Mouse (Mus musculus): ENCODE measurements around the gene Sept9.
A peak's percentile ranks its signal among the peaks of the same experiment; 100 is the strongest.

Gene Sept9

GRCm38 (mm10) chr11:117243536-117244290 lies 44.3 kb downstream of the Sept9 start:
- no peak for DNase-seq (ENCODE audit: extremely low read depth, insufficient read length, low spot score)

GRCm38 (mm10) chr11:117245041-117245725 lies 45.7 kb downstream of the Sept9 start:
- no peak for DNase-seq (ENCODE audit: extremely low read depth, insufficient read length, low spot score)

- DNase-seq (ENCODE audit: extremely low read depth, insufficient read length, low spot score) = no peak
These were observed 46.4 kb downstream of the Sept9 start for GRCm38 (mm10) chr11:117245846-117246245.

- no peak for DNase-seq (ENCODE audit: extremely low read depth, insufficient read length, low spot score)
These were observed 46.8 kb downstream of the Sept9 start for GRCm38 (mm10) chr11:117246286-117246685.

- DNase-seq (ENCODE audit: extremely low read depth, insufficient read length, low spot score) = no peak
These were observed 47.5 kb downstream of the Sept9 start for GRCm38 (mm10) chr11:117246981-117247431.

GRCm38 (mm10) chr11:117247541-117247940 lies 48.1 kb downstream of the Sept9 start:
- no peak for DNase-seq (ENCODE audit: extremely low read depth, insufficient read length, low spot score)

GRCm38 (mm10) chr11:117248734-117249248 lies 49.3 kb downstream of the Sept9 start:
- no peak for DNase-seq (ENCODE audit: extremely low read depth, insufficient read length, low spot score)

GRCm38 (mm10) chr11:117249282-117249984 lies 50.0 kb downstream of the Sept9 start:
- DNase-seq (ENCODE audit: extremely low read depth, insufficient read length, low spot score) = no peak

GRCm38 (mm10) chr11:117249985-117250928 lies 50.8 kb downstream of the Sept9 start:
- no peak for DNase-seq (ENCODE audit: extremely low read depth, insufficient read length, low spot score)

- DNase-seq (ENCODE audit: extremely low read depth, insufficient read length, low spot score) = no peak
These were observed 52.3 kb downstream of the Sept9 start for GRCm38 (mm10) chr11:117251755-117252154.

- no peak for DNase-seq (ENCODE audit: extremely low read depth, insufficient read length, low spot score)
These were observed 53.4 kb downstream of the Sept9 start for GRCm38 (mm10) chr11:117252846-117253245.

- peak; percentile 43 for DNase-seq (ENCODE audit: extremely low read depth, insufficient read length, low spot score)
These were observed 55.0 kb downstream of the Sept9 start for GRCm38 (mm10) chr11:117254161-117255107.

GRCm38 (mm10) chr11:117255108-117255489 lies 55.6 kb downstream of the Sept9 start:
- no peak for DNase-seq (ENCODE audit: extremely low read depth, insufficient read length, low spot score)

GRCm38 (mm10) chr11:117256088-117256487 lies 56.6 kb downstream of the Sept9 start:
- peak; percentile 92 for DNase-seq (ENCODE audit: extremely low read depth, insufficient read length, low spot score)

- no peak for DNase-seq (ENCODE audit: extremely low read depth, insufficient read length, low spot score)
These were observed 57.4 kb downstream of the Sept9 start for GRCm38 (mm10) chr11:117256840-117257239.

GRCm38 (mm10) chr11:117257266-117257665 lies 57.8 kb downstream of the Sept9 start:
- no peak for DNase-seq (ENCODE audit: extremely low read depth, insufficient read length, low spot score)

GRCm38 (mm10) chr11:117257842-117258241 lies 58.4 kb downstream of the Sept9 start:
- no peak for DNase-seq (ENCODE audit: extremely low read depth, insufficient read length, low spot score)

- peak; percentile 85 for DNase-seq (ENCODE audit: extremely low read depth, insufficient read length, low spot score)
These were observed 59.9 kb downstream of the Sept9 start for GRCm38 (mm10) chr11:117259178-117259960.
